Mouse (Mus musculus) layer of hippocampus, adult 9-10 months (tissue): Measurements from ENCODE around the gene Vcpkmt.
"Not testable (repeated sequence)": the region's sequence is repeated elsewhere in the genome, so short reads cannot be mapped to it uniquely, and the experiment has no call there.

ENCODE experiments used
- DNase-seq: peaks from one replicate; pipeline ENCODE4 v3.0.0; 2022; ENCODE audit warnings: low spot score

Gene Vcpkmt

GRCm38 (mm10) chr12:69582613-69583269 is at the start of gene Vcpkmt:
Gene Vcpkmt, minus strand, starts transcription at chr12:69583028.
- DNase-seq, result peak; percentile 58

- DNase-seq, result not testable (repeated sequence)
Measured at GRCm38 (mm10) chr12:69618590-69618989, 35.8 kb upstream of the Vcpkmt start.

- no peak for DNase-seq
Measured at GRCm38 (mm10) chr12:69604367-69604766, 21.5 kb upstream of the Vcpkmt start.

- no peak for DNase-seq
Measured at GRCm38 (mm10) chr12:69597446-69597845, 14.6 kb upstream of the Vcpkmt start.

GRCm38 (mm10) chr12:69593130-69593529 is 10.3 kb upstream of the Vcpkmt start:
- DNase-seq, result no peak

GRCm38 (mm10) chr12:69583270-69583629 is 422 bp upstream of the Vcpkmt start:
- DNase-seq, result no peak

- DNase-seq, result no peak
Measured at GRCm38 (mm10) chr12:69582216-69582612, 614 bp downstream of the Vcpkmt start.

GRCm38 (mm10) chr12:69579623-69580022 is 3.2 kb downstream of the Vcpkmt start:
- no peak for DNase-seq

GRCm38 (mm10) chr12:69576120-69576627 is 6.7 kb downstream of the Vcpkmt start:
- DNase-seq, result no peak

GRCm38 (mm10) chr12:69573916-69574881 is 8.6 kb downstream of the Vcpkmt start:
- DNase-seq, result peak; percentile 83

GRCm38 (mm10) chr12:69573271-69573670 is 9.6 kb downstream of the Vcpkmt start:
- no peak for DNase-seq

- no peak for DNase-seq
Measured at GRCm38 (mm10) chr12:69569926-69570325, 12.9 kb downstream of the Vcpkmt start.

- DNase-seq, result no peak
Measured at GRCm38 (mm10) chr12:69568266-69568665, 14.6 kb downstream of the Vcpkmt start.

GRCm38 (mm10) chr12:69561006-69561405 is 21.8 kb downstream of the Vcpkmt start:
- not testable (repeated sequence) for DNase-seq

- no peak for DNase-seq
Measured at GRCm38 (mm10) chr12:69556221-69556861, 26.5 kb downstream of the Vcpkmt start.

GRCm38 (mm10) chr12:69545456-69546178 is 37.2 kb downstream of the Vcpkmt start:
- DNase-seq, result no peak

GRCm38 (mm10) chr12:69544994-69545393 is 37.8 kb downstream of the Vcpkmt start:
- DNase-seq, result no peak

GRCm38 (mm10) chr12:69544562-69544961 is 38.3 kb downstream of the Vcpkmt start:
- no peak for DNase-seq

GRCm38 (mm10) chr12:69542376-69542775 is 40.5 kb downstream of the Vcpkmt start:
- no peak for DNase-seq

- DNase-seq, result no peak
Measured at GRCm38 (mm10) chr12:69541663-69542062, 41.2 kb downstream of the Vcpkmt start.

- DNase-seq, result no peak
Measured at GRCm38 (mm10) chr12:69539353-69539752, 43.5 kb downstream of the Vcpkmt start.
